Mouse (Mus musculus) lung, embryonic 16.5 days (tissue): ENCODE data around the gene Spef2. TPM values are rescaled to one million over a fixed set of nuclear protein-coding genes. Genes with fewer than 3 reads are reported as not detected.

Experiments
- ATAC-seq: fragments of 200-750 bp; cut with Nextera tagmentation; 2 replicates; pipeline ENCODE4 v1.8.0; 2017; ENCODE audit warnings: low read depth, mild to moderate bottlenecking, moderate library complexity
- H3K27ac ChIP-seq: fragments of 300-500 bp; sonication (generic); 2 replicates; pipeline ENCODE4 v1.5.1; 2014; ENCODE audit warnings: mild to moderate bottlenecking, control low read depth, low read length
- H3K27me3 ChIP-seq: fragments of 300-500 bp; sonication (generic); 2 replicates; pipeline ENCODE4 v1.6.1; 2014; ENCODE audit warnings: low read depth, low read length, mixed read lengths; ENCODE audit not compliant: control insufficient read depth, insufficient read depth
- H3K36me3 ChIP-seq: fragments of 300-500 bp; sonication (generic); 2 replicates; pipeline ENCODE4 v1.6.1; 2014; ENCODE audit warnings: low read length; ENCODE audit not compliant: control insufficient read depth, insufficient read depth
- H3K4me1 ChIP-seq: fragments of 300-500 bp; sonication (generic); replicated peaks from 2 replicates; pipeline ENCODE4 v1.6.1; 2014; ENCODE audit warnings: low read length, mixed read lengths; ENCODE audit not compliant: control insufficient read depth, insufficient read depth
- H3K4me2 ChIP-seq: fragments of 300-500 bp; sonication (generic); 2 replicates; pipeline ENCODE4 v1.6.1; 2014; ENCODE audit warnings: low read depth, low read length, control low read depth
- H3K4me3 ChIP-seq: fragments of 300-500 bp; sonication (generic); 2 replicates; pipeline ENCODE4 v1.5.1; 2014; ENCODE audit warnings: mild to moderate bottlenecking, low read length, control low read depth
- H3K9ac ChIP-seq: fragments of 300-500 bp; sonication (generic); 2 replicates; pipeline ENCODE4 v1.6.1; 2014; ENCODE audit warnings: low read length, control low read depth
- H3K9me3 ChIP-seq: fragments of 300-500 bp; sonication (generic); 2 replicates; pipeline ENCODE4 v1.6.1; 2016; ENCODE audit warnings: low read length; ENCODE audit not compliant: control insufficient read depth
- WGBS: fragments of 180-500 bp; shearing (Covaris S2); extraction: QIAGEN DNeasy Blood & Tissue Kit; methylation state at CpG from one replicate; pipeline ENCODE4 v1.1.7; 2014; 5-methylcytosine and 5-hydroxymethylcytosine counted together
- polyA plus RNA-seq: library from polyadenylated mRNA; unstranded; fragments of >200 nt; fragmentation: Nextera tagmentation; extraction: Ambion mirVana; gene quantifications from 2 replicates; pipeline ENCODE4 v1.2.1, GENCODE M21; 2015

Spef2 gene
- polyA plus RNA-seq, 1 experiment from 2014 or later = 2.5 TPM

DNA sequence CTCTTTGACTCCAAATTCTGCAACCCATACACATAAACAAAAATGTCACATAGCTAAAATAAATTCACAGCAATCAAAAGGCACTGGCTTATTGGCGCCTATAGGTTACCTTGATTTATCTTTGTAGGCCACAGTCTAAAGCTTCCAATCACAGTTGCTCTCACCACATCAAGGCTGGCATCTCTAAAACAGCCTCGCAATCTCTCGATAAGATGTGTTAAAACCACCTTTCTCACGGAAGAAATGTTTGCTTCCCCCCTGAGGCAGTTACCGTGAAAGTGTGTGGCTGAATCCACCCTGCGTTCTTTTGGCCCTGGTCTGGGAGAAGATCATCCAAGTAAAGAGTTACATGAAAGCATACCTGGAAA lies 148.6 kb downstream of the Spef2 start:
- no peak overlapping the region for H3K9ac ChIP-seq
- no peak overlapping the region for H3K27ac ChIP-seq
- no peak for ATAC-seq
- H3K27me3 ChIP-seq = no peaks in the 10 kb centered on the region
- no peak overlapping the region for H3K4me3 ChIP-seq
- H3K4me2 ChIP-seq = no peak overlapping the region
- H3K36me3 ChIP-seq = no peaks in the 10 kb centered on the region
- WGBS = 83% methylated on average over 6 of the region's 6 CpGs
- H3K9me3 ChIP-seq = no peaks in the 10 kb centered on the region
- no peaks in the 10 kb centered on the region for H3K4me1 ChIP-seq

DNA sequence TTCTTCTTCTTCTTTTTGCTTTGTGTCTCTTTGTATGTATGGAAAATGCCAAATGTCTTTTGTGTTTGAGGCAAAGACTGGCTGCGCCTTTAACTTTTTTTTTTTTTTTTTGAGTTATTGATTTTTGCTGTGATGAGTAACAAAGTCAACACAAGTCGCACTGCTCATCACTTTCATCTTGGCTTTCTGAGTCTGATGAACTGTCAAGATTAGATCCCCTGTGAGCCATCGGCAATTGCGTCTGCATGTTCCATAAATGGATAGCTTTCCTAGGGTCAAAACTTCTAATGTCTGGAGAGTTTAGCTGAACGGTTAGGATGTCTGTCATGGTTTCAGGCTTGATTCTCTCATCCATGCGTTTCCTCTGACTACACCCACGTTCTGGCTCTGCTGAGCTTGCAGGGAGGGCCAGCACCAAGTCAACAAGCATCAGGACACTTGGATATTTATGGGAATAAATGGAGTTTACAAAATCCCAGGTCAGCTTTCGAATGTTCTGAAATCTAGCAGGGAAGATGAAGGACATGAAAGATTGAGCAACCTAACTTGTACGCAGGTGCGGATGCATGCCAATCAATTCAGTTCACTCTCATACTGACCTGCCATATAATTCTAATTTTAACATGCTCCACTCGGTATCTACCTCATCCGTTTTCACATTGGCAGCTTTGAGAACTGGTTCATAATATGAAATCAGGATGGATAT lies 149.1 kb downstream of the Spef2 start:
- H3K9ac ChIP-seq = no peak overlapping the region
- no peak overlapping the region for H3K27ac ChIP-seq
- WGBS = 71% methylated on average over 12 of the region's 12 CpGs
- H3K4me2 ChIP-seq = no peak overlapping the region
- H3K9me3 ChIP-seq = no peaks in the 10 kb centered on the region
- no peaks in the 10 kb centered on the region for H3K36me3 ChIP-seq
- no peak overlapping the region for H3K4me3 ChIP-seq
- no peaks in the 10 kb centered on the region for H3K27me3 ChIP-seq
- ATAC-seq = no peak
- no peaks in the 10 kb centered on the region for H3K4me1 ChIP-seq

DNA sequence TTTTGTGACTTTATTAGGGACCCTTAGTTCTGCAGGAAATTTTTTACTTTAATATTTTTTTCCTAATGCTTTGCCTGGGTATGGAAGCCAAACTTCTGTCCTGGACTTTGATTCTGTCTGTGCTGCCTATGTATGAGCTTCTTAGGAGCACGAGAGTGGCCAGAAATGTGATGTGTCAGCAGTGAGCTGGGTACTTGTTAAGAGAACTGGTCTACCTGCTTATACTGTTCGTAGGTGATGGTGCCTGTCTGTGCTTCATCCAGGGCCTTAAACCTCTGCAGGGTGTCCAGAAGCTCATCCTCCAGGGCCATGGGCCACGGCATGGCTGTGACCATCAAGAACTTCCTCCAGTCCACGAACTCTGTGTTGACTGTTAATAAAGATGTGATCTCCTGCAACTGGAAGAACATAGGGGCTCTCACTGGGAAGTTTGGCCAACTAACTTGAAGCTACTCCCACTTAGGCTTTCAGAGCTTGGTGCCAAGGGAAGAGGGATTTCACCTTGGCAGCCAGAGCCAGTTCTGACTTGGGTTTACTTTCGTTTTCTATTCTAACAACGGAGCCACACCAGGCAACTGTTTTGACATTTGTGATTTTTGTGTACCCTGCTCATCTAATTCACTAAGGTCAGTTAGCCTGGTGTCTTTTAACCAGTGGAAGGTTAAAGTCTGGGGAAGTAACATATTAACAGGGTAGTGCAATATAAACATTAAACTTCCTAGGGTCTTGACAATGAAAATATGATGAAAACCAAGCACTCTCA lies 152.2 kb downstream of the Spef2 start:
- 86% methylated on average over 6 of the region's 6 CpGs for WGBS
- H3K36me3 ChIP-seq = no peaks in the 10 kb centered on the region
- no peak overlapping the region for H3K27ac ChIP-seq
- no peaks in the 10 kb centered on the region for H3K9me3 ChIP-seq
- no peak overlapping the region for H3K4me3 ChIP-seq
- H3K9ac ChIP-seq = no peak overlapping the region
- no peaks in the 10 kb centered on the region for H3K4me1 ChIP-seq
- H3K4me2 ChIP-seq = no peak overlapping the region
- no peak for ATAC-seq
- no peaks in the 10 kb centered on the region for H3K27me3 ChIP-seq

- no peak for ATAC-seq
- Histone ChIP-seq H3K27ac (no peak overlapping the region), H3K4me3 (no peak overlapping the region), H3K4me2 (no peak overlapping the region), H3K9me3 (no peaks in the 10 kb centered on the region), H3K9ac (no peak overlapping the region), H3K27me3 (no peaks in the 10 kb centered on the region), H3K36me3 (no peaks in the 10 kb centered on the region), H3K4me1 (no peaks in the 10 kb centered on the region)
- 75% methylated on average over 4 of the region's 4 CpGs for WGBS
These were observed 158.7 kb downstream of the Spef2 start for GRCm38 (mm10) chr15:9589939-9590338.

DNA sequence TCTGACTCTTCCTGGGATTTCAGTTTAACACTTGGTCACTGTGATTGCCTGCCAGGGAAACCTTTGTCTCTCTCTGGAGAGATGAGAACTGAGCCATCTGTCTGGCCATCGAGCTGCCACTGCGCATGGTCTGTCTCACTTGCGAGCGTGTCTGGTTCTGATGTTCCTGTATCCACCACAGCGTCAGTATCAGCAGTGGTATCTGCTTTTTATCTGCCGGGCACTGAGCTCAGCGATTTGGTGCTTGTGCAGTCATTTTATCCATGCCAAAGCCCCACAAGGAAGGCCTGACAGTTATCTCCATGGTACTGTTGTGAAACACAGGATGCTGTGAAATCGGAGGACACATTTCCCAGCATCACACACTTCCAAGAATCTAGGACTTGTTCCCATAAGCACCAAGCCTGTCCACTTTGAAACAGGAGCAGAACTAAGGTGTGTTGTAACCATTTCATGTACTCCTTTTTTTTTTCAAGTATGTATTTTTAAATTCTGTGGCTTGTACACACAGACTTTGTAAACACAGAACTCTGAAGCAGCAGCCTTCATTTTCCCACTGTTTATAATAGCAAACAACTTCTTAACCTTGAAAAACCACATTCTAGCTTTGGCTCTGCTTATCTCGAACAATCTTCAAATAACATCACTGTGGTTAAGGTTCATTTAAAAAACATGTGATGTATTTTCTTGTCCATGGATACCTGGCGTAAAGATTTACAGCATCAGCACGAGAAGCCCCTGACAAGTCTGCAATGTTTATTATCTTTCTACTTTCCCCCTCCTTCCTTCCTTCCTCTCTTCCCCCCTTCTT lies 168.0 kb downstream of the Spef2 start:
- no peak overlapping the region for H3K4me2 ChIP-seq
- H3K27ac ChIP-seq = no peak overlapping the region
- no peak overlapping the region for H3K4me3 ChIP-seq
- H3K27me3 ChIP-seq = no peaks in the 10 kb centered on the region
- no peak for ATAC-seq
- H3K9me3 ChIP-seq = no peaks in the 10 kb centered on the region
- no peaks in the 10 kb centered on the region for H3K36me3 ChIP-seq
- H3K9ac ChIP-seq = no peak overlapping the region
- no peaks in the 10 kb centered on the region for H3K4me1 ChIP-seq
- WGBS = 52% methylated on average over 11 of the region's 11 CpGs

- Histone ChIP-seq H3K4me2 (no peak overlapping the region), H3K9me3 (no peaks in the 10 kb centered on the region), H3K4me1 (no peaks in the 10 kb centered on the region), H3K4me3 (no peak overlapping the region), H3K27me3 (no peaks in the 10 kb centered on the region), H3K36me3 (no peaks in the 10 kb centered on the region), H3K9ac (no peak overlapping the region), H3K27ac (no peak overlapping the region)
- 70% methylated on average over 4 of the region's 4 CpGs for WGBS
- no peak for ATAC-seq
These were observed 171.4 kb downstream of the Spef2 start for GRCm38 (mm10) chr15:9577303-9577702.

- no peak overlapping the region for H3K4me3 ChIP-seq
- H3K27me3 ChIP-seq = no peaks in the 10 kb centered on the region
- H3K9ac ChIP-seq = no peak overlapping the region
- no peaks in the 10 kb centered on the region for H3K36me3 ChIP-seq
- no peaks in the 10 kb centered on the region for H3K4me1 ChIP-seq
- no peak for ATAC-seq
- H3K27ac ChIP-seq = no peak overlapping the region
- no peaks in the 10 kb centered on the region for H3K9me3 ChIP-seq
- no peak overlapping the region for H3K4me2 ChIP-seq
- 82% methylated on average over 5 of the region's 5 CpGs for WGBS
These were observed 173.9 kb downstream of the Spef2 start for GRCm38 (mm10) chr15:9574796-9575195.

DNA sequence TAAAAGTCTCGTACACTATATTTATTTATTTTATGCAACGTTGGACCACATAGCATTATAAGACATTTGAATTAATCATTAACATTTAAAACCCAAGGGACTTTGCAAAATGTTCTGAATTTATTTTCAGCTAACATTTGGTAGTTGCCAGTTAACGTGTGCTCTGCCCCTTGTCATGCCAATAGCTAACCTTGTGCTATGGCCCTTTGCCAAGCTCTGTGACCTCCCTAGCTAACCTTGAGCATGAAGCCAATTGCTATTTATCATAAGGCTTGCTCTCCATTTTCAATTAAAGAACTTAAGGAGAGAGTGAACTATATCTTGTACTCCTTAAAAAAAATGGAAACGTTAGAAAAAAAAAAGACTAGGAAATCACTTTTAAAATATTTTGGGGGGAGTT lies 175.3 kb downstream of the Spef2 start:
- no peaks in the 10 kb centered on the region for H3K4me1 ChIP-seq
- H3K27me3 ChIP-seq = no peaks in the 10 kb centered on the region
- H3K4me3 ChIP-seq = no peak overlapping the region
- H3K36me3 ChIP-seq = no peaks in the 10 kb centered on the region
- H3K9me3 ChIP-seq = no peaks in the 10 kb centered on the region
- H3K9ac ChIP-seq = no peak overlapping the region
- no peak overlapping the region for H3K4me2 ChIP-seq
- no peak overlapping the region for H3K27ac ChIP-seq
- no peak for ATAC-seq
- WGBS = 53% methylated on average over 4 of the region's 4 CpGs

DNA sequence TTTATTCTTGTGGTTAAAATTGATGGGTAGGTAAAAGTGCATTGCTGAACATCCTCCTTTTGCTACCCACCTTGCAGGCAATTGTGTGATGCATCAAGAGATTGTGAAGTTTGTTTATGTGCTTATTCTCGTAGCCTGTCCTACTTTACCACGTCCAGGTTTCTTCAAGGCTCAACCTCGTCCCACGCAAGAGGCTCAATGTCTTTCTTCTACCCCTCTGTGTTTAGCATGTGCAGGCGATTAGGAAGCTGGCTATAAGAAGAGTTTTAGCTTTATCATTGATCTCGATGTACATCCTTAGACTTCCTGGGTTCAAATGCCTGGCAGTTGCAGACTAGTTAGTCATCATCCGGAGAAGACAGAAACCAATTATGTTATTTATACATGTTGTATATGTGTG lies 176.0 kb downstream of the Spef2 start:
- H3K9me3 ChIP-seq = no peaks in the 10 kb centered on the region
- H3K4me3 ChIP-seq = no peak overlapping the region
- H3K9ac ChIP-seq = no peak overlapping the region
- WGBS = 83% methylated on average over 7 of the region's 7 CpGs
- ATAC-seq = no peak
- no peak overlapping the region for H3K4me2 ChIP-seq
- no peaks in the 10 kb centered on the region for H3K27me3 ChIP-seq
- no peaks in the 10 kb centered on the region for H3K4me1 ChIP-seq
- H3K36me3 ChIP-seq = no peaks in the 10 kb centered on the region
- no peak overlapping the region for H3K27ac ChIP-seq
